Mouse (Mus musculus) CH12.LX (cell line): ENCODE data around the gene Nos1ap.

Source experiments
- CHD2 ChIP-seq: IDR thresholded peaks from 2 replicates; pipeline ENCODE4 v1.6.1; 2011; ENCODE audit warnings: low read length, improper control_type of control experiment
- CTCF ChIP-seq, 2 experiments: IDR thresholded peaks in 1 of 2; conservative IDR thresholded peaks in 1 of 2; 2 replicates each; pipeline ENCODE4 v1.5.1; 2011 to 2012; ENCODE audit warnings: low read depth in 2 of 2, low read length in 2 of 2, improper control_type of control experiment in 1 of 2, inconsistent platforms in 1 of 2, mild to moderate bottlenecking in 1 of 2, moderate library complexity in 1 of 2
- HCFC1 ChIP-seq: IDR thresholded peaks from 2 replicates; pipeline ENCODE4 v1.6.1; 2012; ENCODE audit warnings: low read depth, mild to moderate bottlenecking, inconsistent platforms, low read length, improper control_type of control experiment
- JUN ChIP-seq: IDR thresholded peaks from 2 replicates; pipeline ENCODE4 v1.6.1; 2011; ENCODE audit warnings: low read depth, mild to moderate bottlenecking, low read length, improper control_type of control experiment, moderate library complexity; ENCODE audit not compliant: insufficient read depth
- MAFK ChIP-seq: IDR thresholded peaks from 2 replicates; pipeline ENCODE4 v1.6.1; 2011; ENCODE audit warnings: low read length, improper control_type of control experiment; ENCODE audit not compliant: insufficient replicate concordance
- NRF1 ChIP-seq: IDR thresholded peaks from 2 replicates; pipeline ENCODE4 v1.6.1; 2014; ENCODE audit warnings: low read depth, mild to moderate bottlenecking, inconsistent platforms, low read length, improper control_type of control experiment, moderate library complexity
- POLR2A ChIP-seq: IDR thresholded peaks from 2 replicates; pipeline ENCODE4 v1.6.1; 2011; ENCODE audit warnings: low read depth, mild to moderate bottlenecking, improper control_type of control experiment, low read length
- RAD21 ChIP-seq: IDR thresholded peaks from 2 replicates; pipeline ENCODE4 v1.6.1; 2011; ENCODE audit warnings: low read depth, mild to moderate bottlenecking, low read length, improper control_type of control experiment, moderate library complexity
- SIN3A ChIP-seq: IDR thresholded peaks from 2 replicates; pipeline ENCODE4 v1.6.1; 2012; ENCODE audit warnings: low read length, improper control_type of control experiment, inconsistent platforms
- TBP ChIP-seq: conservative IDR thresholded peaks from 2 replicates; pipeline ENCODE4 v1.6.1; 2011; ENCODE audit warnings: low read depth, low read length, improper control_type of control experiment
- TCF12 ChIP-seq: IDR thresholded peaks from 2 replicates; pipeline ENCODE4 v1.6.1; 2014; ENCODE audit warnings: low read depth, mild to moderate bottlenecking, inconsistent platforms, low read length, improper control_type of control experiment
- UBTF ChIP-seq: IDR thresholded peaks from 2 replicates; pipeline ENCODE4 v1.6.1; 2012; ENCODE audit warnings: low read depth, mild to moderate bottlenecking, inconsistent platforms, low read length, improper control_type of control experiment, moderate library complexity
- USF1 ChIP-seq: IDR thresholded peaks from 2 replicates; pipeline ENCODE4 v1.6.1; 2014; ENCODE audit warnings: low read depth, mild to moderate bottlenecking, inconsistent platforms, low read length, improper control_type of control experiment
- ZNF384 ChIP-seq: IDR thresholded peaks from 2 replicates; pipeline ENCODE4 v1.6.1; 2012; ENCODE audit warnings: low read depth, low read length, improper control_type of control experiment, inconsistent platforms

DNA sequence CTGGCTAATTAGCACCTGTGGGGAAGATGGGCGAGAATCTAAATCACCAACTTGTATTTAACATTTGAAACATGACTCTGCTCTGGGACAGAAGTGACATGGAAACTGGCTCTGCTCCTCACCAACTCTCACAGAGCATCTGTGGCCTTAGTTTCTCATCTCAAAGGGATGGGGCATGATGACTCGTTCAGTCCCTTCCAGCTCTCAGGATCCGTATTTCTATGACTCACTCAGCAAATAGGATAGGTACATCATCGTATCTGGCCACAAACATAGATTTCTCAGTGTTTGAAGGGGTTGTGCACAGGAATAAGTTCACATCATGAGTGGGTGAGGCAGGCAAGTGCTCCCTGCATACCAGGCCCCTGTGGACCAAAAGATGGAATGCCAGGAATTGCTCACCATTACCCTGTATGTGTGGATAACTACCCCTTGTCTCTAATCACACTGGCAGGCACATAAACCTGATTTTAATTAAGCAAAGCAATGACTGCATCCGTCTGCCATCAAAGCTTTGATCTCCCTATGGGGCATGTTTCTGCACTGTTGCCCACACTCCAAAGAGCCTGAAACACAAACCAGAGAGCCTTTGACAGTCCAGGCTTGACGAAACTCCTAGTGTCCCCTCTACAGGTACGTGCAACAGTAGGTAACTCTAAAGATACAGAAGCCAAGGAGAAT, 151.1 kb downstream of the Nos1ap start:
- no peak for TF ChIP-seq UBTF
- TF ChIP-seq CHD2, result no peak
- no peak for TF ChIP-seq POLR2A
- TF ChIP-seq CTCF (conservative IDR thresholded peaks at IDR 0.05 in 1 of 2, IDR thresholded peaks at IDR 0.05 in 1 of 2; ENCODE audit: low read depth in 2 of 2, low read length in 2 of 2), result no peak
- TF ChIP-seq HCFC1, result no peak
- no peak for TF ChIP-seq TBP
- no peak for TF ChIP-seq USF1
- no peak for TF ChIP-seq ZNF384
- no peak for TF ChIP-seq NRF1
- TF ChIP-seq JUN, result no peak
- TF ChIP-seq TCF12, result no peak
- no peak for TF ChIP-seq MAFK
- TF ChIP-seq SIN3A, result no peak
- TF ChIP-seq RAD21, result no peak
